Mouse (Mus musculus) embryonic fibroblast, embryonic 13.5 days (primary cell): ENCODE measurements around the gene Abcd3.

Source experiments
- CTCF ChIP-seq: IDR thresholded peaks from 2 replicates; pipeline ENCODE4 v1.5.1; 2011; ENCODE audit warnings: mild to moderate bottlenecking, control low read depth, low read length, moderate library complexity, borderline replicate concordance; ENCODE audit not compliant: insufficient read depth
- POLR2A ChIP-seq: IDR thresholded peaks from 2 replicates; pipeline ENCODE4 v1.6.1; 2011; ENCODE audit warnings: low read depth, mild to moderate bottlenecking, control low read depth, low read length, moderate library complexity

DNA sequence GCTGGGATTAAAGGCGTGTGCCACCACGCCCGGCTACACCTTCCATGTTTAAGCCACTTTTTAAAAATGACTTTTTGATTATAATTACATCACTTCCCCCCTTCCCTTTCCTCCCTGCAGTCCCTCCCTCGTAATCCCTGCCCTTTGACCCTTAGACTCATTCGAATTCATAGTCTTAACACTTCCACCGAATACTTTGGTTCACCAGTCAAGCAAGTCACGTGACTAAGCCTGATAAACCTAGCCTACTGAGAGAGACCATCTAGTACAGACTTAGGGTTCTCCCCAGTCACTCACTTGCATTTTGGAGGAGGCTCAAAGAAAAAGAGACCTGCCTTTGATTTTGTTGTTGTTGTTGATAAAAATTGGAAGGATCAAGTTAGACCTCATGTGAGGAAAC, 79.6 kb downstream of the Abcd3 start:
- TF ChIP-seq CTCF (no peak), POLR2A (no peak)
